ENCODE assay signal across 23 mouse cellular contexts in genomic region chr3:30120790-30121512, GRCm38 (mm10).
DNase-seq lines count a peak whose midpoint lies in the region; ATAC-seq and TF ChIP-seq lines count a peak whose summit lies in the region.
"Had no signal": no experiment of that assay in that cellular context is flagged by ENCODE, and none has a peak within 500 bp of the region (broad histone marks: within the 10 kb centered on the region; RNA-seq: fewer than 3 reads in every experiment).

No protein-coding gene starts in this region.

- CTCF ChIA-PET in Patski (lab: Charles Lee), result interaction anchor here (1.2 to 7.3 kb wide), 4 partner anchors 13 to 144 kb away, joined by 3 to 27 read pairs (median 7); no protein-coding TSS in a partner anchor

- TF ChIP-seq CTCF in Patski (IDR thresholded peaks at IDR 0.05), result no peak

- peaks cover 12% of the 10 kb centered on the region for H3K27me3 ChIP-seq in Patski
- H3K27me3 ChIP-seq in myocyte (ENCODE audit: control insufficient read depth, insufficient read depth, insufficient read length), result no peaks in the 10 kb centered on the region
- H3K27me3 ChIP-seq: embryonic facial prominence, embryonic 15.5 days; forebrain, embryonic 15.5 days; kidney, embryonic 15.5 days; limb, embryonic 15.5 days; midbrain, embryonic 12.5 days; stomach, embryonic 15.5 days had no signal

- no peaks in the 10 kb centered on the region for H3K79me2 ChIP-seq in myocyte (ENCODE audit: control insufficient read depth, insufficient read depth)

- DNase-seq in heart, adult 11 months, result peak; percentile 95
- no peak for DNase-seq in heart, postnatal 4 days
- DNase-seq in left cerebral cortex, postnatal 14 days (ENCODE audit: low spot score in 2 of 2), result peak; percentile 4 to 13
- DNase-seq in left cerebral cortex, adult 11 months (ENCODE audit: low spot score), result no peak
- DNase-seq in Patski (ENCODE audit: low read depth, low spot score), result no peak
- DNase-seq: adrenal gland, postnatal 14 days; cerebellum, adult 9-10 months; layer of hippocampus, adult 9-11 months; left cerebral cortex, postnatal 4 days; lung, embryonic 14.5 days; thymus, adult 18-20 months; thymus, postnatal 36 days had no signal

- no peaks in the 10 kb centered on the region for H3K36me3 ChIP-seq in myocyte (ENCODE audit: control insufficient read depth, insufficient read depth)
- H3K36me3 ChIP-seq: embryonic facial prominence, embryonic 15.5 days; forebrain, embryonic 15.5 days; kidney, embryonic 15.5 days; limb, embryonic 15.5 days; midbrain, embryonic 12.5 days; stomach, embryonic 15.5 days had no signal

- H3K4me3 ChIP-seq in myocyte, result no peak overlapping the region
- H3K4me3 ChIP-seq: embryonic facial prominence, embryonic 15.5 days; forebrain, embryonic 15.5 days; kidney, embryonic 15.5 days; left cerebral cortex, adult 2 months; limb, embryonic 15.5 days; midbrain, embryonic 12.5 days; stomach, embryonic 15.5 days had no signal

- peak; percentile 54 for ATAC-seq in Patski
- no peak for ATAC-seq in monocyte, adult 5-6 weeks (replicated peaks; ENCODE audit: insufficient number of reproducible peaks, low FRiP score, low TSS enrichment, poor library complexity, severe bottlenecking)
- ATAC-seq: forebrain, embryonic 15.5 days; hindbrain, postnatal 0 days; intestine, embryonic 16.5 days had no signal

- POLR2A ChIA-PET in Patski (lab: Charles Lee), result no interaction called here

- in situ Hi-C loops in Patski (cut with MboI; ENCODE audit: low pct_unique_long_range_greater_than_20kb), result no loop called here

- TF ChIP-seq POLR2A in myocyte (IDR thresholded peaks at IDR 0.05; ENCODE audit: insufficient read length, low read depth), result no peak

- no peak overlapping the region for H3ac ChIP-seq in myocyte (ENCODE audit: control insufficient read depth, insufficient read length)

- intact Hi-C loops in left cerebral cortex, postnatal 14 days (cut with DNase I), result no loop called here

- H3K4me2 ChIP-seq in myocyte (ENCODE audit: low read depth), result peak overlapping the region; percentile 54
- H3K4me2 ChIP-seq: embryonic facial prominence, embryonic 15.5 days; forebrain, embryonic 15.5 days; kidney, embryonic 15.5 days; limb, embryonic 15.5 days; lung, embryonic 14.5 days; midbrain, embryonic 12.5 days; stomach, embryonic 15.5 days had no signal

TF ChIP-seq in myocyte, 11 proteins besides CTCF, POLR2A, EP300 and RAD21:
- TF ChIP-seq E2F4 (IDR thresholded peaks at IDR 0.05; ENCODE audit: insufficient read depth) (no peak), MYOD1 (IDR thresholded peaks at IDR 0.05; ENCODE audit: control insufficient read depth in 1 of 3, insufficient read length in 2 of 3, low read depth in 2 of 3) (no peak)

Comparison
In these comparisons a context has a peak if more than half of its experiments do, and no peak if none do; other contexts are left out.
1. DNase-seq: peak in heart, adult 11 months (single experiment) and left cerebral cortex, postnatal 14 days (2 of 2); none in heart, postnatal 4 days (single experiment), left cerebral cortex, adult 11 months (single experiment) and Patski (single experiment).